In genomic region chr2:102110306-102110705, GRCm38 (mm10) we compare ENCODE assay signal across 20 mouse cellular contexts.
DNase-seq lines count a peak whose midpoint lies in the region; ATAC-seq and TF ChIP-seq lines count a peak whose summit lies in the region.
"Had no signal": no experiment of that assay in that cellular context is flagged by ENCODE, and none has a peak within 500 bp of the region (broad histone marks: within the 10 kb centered on the region; RNA-seq: fewer than 3 reads in every experiment).

No protein-coding gene starts in this region.

- H3K9ac ChIP-seq in liver, postnatal 0 days (replicated peaks), result no peak overlapping the region
- no peak overlapping the region for H3K9ac ChIP-seq in liver, embryonic 12.5 days
- H3K9ac ChIP-seq: embryonic facial prominence, embryonic 12.5 days; forebrain, embryonic 15.5 days; heart, embryonic 12.5 days; hindbrain, embryonic 14.5 days had no signal

- peaks cover 7% of the 10 kb centered on the region; the same call in 1 of the 2 replicates for H3K4me1 ChIP-seq in liver, postnatal 0 days (ENCODE audit: insufficient read depth)
- 0 out of 2 replicates have a peak, but pooled peaks cover 6% of the 10 kb centered on the region for H3K4me1 ChIP-seq in liver, embryonic 12.5 days
- H3K4me1 ChIP-seq in thymus, adult 2 months (replicated peaks; ENCODE audit: control insufficient read depth, insufficient read depth, low read length), result peaks cover 40% of the 10 kb centered on the region

- DNase-seq in liver, postnatal 0 days, result no peak
- peak; percentile 59 for DNase-seq in thymus, adult 2 months
- DNase-seq in thymus, postnatal 25 days, result peak; percentile 49
- DNase-seq in lung, postnatal 10 days, result no peak
- DNase-seq in urinary bladder, postnatal 14 days (ENCODE audit: low spot score), result no peak
- DNase-seq in cerebellum, adult 8-10 months, result no peak
- DNase-seq: adrenal gland, postnatal 10 days; B cell, adult 2 months; cerebellum, adult 11 months; cerebellum, adult 9-10 months; cerebellum, postnatal 25 days; gastrocnemius, postnatal 14 days; heart, adult 2 months had no signal

- H3K4me2 ChIP-seq in liver, postnatal 0 days (ENCODE audit: low read depth, low read length), result no peak overlapping the region
- H3K4me2 ChIP-seq in liver, embryonic 12.5 days, result no peak overlapping the region
- H3K4me2 ChIP-seq: embryonic facial prominence, embryonic 12.5 days; forebrain, embryonic 15.5 days; heart, embryonic 12.5 days; hindbrain, embryonic 14.5 days had no signal

- ATAC-seq in liver, postnatal 0 days, result no peak
- no peak for ATAC-seq in liver, embryonic 12.5 days
- ATAC-seq: CD4-positive, CD25-positive, alpha-beta regulatory T cell, adult 4 months; forebrain, embryonic 15.5 days had no signal

- no peaks in the 10 kb centered on the region for H3K27me3 ChIP-seq in liver, postnatal 0 days (ENCODE audit: insufficient read depth, low read length)
- no peaks in the 10 kb centered on the region for H3K27me3 ChIP-seq in liver, embryonic 12.5 days (replicated peaks)
- no peaks in the 10 kb centered on the region for H3K27me3 ChIP-seq in thymus, adult 2 months (ENCODE audit: control insufficient read depth, insufficient read depth, low read length)
- H3K27me3 ChIP-seq: embryonic facial prominence, embryonic 12.5 days; forebrain, embryonic 15.5 days; heart, embryonic 12.5 days had no signal

- no peaks in the 10 kb centered on the region for H3K36me3 ChIP-seq in liver, postnatal 0 days (replicated peaks; ENCODE audit: insufficient read depth, low read length)
- no peaks in the 10 kb centered on the region for H3K36me3 ChIP-seq in liver, embryonic 12.5 days
- H3K36me3 ChIP-seq in thymus, adult 2 months (ENCODE audit: control insufficient read depth, insufficient read depth, low read length), result no peaks in the 10 kb centered on the region
- H3K36me3 ChIP-seq: forebrain, embryonic 15.5 days; heart, embryonic 12.5 days had no signal

- 0 out of 2 replicates have a peak, but pooled peaks have one; percentile 1 for TF ChIP-seq CTCF in liver, postnatal 0 days (IDR thresholded peaks at IDR 0.05; ENCODE audit: low read depth)
- no peak for TF ChIP-seq CTCF in thymus, adult 2 months (IDR thresholded peaks at IDR 0.05; ENCODE audit: borderline replicate concordance, control insufficient read depth, extremely low read depth, insufficient read depth, low read length, poor library complexity)

- TF ChIP-seq EP300 in liver, postnatal 0 days (IDR thresholded peaks at IDR 0.05; ENCODE audit: low read depth), result no peak

- no peak overlapping the region for H3K4me3 ChIP-seq in liver, postnatal 0 days (ENCODE audit: low read depth, low read length)
- H3K4me3 ChIP-seq in liver, embryonic 12.5 days, result no peak overlapping the region
- H3K4me3 ChIP-seq in thymus, adult 2 months (ENCODE audit: control insufficient read depth, insufficient read depth, low read length), result no peak overlapping the region
- H3K4me3 ChIP-seq: embryonic facial prominence, embryonic 12.5 days; forebrain, embryonic 15.5 days; heart, adult 2 months; heart, embryonic 12.5 days; hindbrain, embryonic 10.5 days had no signal

- no peaks in the 10 kb centered on the region for H3K9me3 ChIP-seq in liver, postnatal 0 days (ENCODE audit: low read length)
- no peaks in the 10 kb centered on the region for H3K9me3 ChIP-seq in liver, embryonic 12.5 days (replicated peaks)
- H3K9me3 ChIP-seq: embryonic facial prominence, embryonic 12.5 days; forebrain, embryonic 15.5 days; heart, embryonic 12.5 days; hindbrain, embryonic 10.5 days had no signal

- TF ChIP-seq POLR2A in thymus, adult 2 months (IDR thresholded peaks at IDR 0.05; ENCODE audit: control insufficient read depth, extremely low read depth, insufficient read depth, low read length, poor library complexity), result no peak

- 89% methylated on average over 2 of the region's 2 CpGs for WGBS in liver, postnatal 0 days (ENCODE audit: insufficient replicate concordance)
- WGBS in liver, embryonic 12.5 days (ENCODE audit: insufficient replicate concordance), result 81% methylated on average over 2 of the region's 2 CpGs
- WGBS in thymus, adult 2 months, result 22% methylated on average over 2 of the region's 2 CpGs

- no peak overlapping the region for H3K27ac ChIP-seq in liver, postnatal 0 days (ENCODE audit: low read depth)
- H3K27ac ChIP-seq in liver, embryonic 12.5 days, result no peak overlapping the region
- H3K27ac ChIP-seq in thymus, adult 2 months (ENCODE audit: control insufficient read depth, insufficient read depth, low read length), result peak overlapping the region; percentile 69
- H3K27ac ChIP-seq: embryonic facial prominence, embryonic 12.5 days; forebrain, embryonic 15.5 days; heart, adult 2 months; hindbrain, embryonic 10.5 days; hindbrain, embryonic 14.5 days had no signal

Comparison
In these comparisons a context has a peak if more than half of its experiments do, and no peak if none do; other contexts are left out.
1. DNase-seq: peak in thymus, adult 2 months (single experiment) and thymus, postnatal 25 days (single experiment); none in liver, postnatal 0 days (single experiment), lung, postnatal 10 days (single experiment), urinary bladder, postnatal 14 days (single experiment) and cerebellum, adult 8-10 months (single experiment).